In genomic region chr11:103080323-103081091, GRCm38 (mm10) we compare ENCODE assay signal across 8 mouse cellular contexts. TPM values are rescaled to one million over a fixed set of nuclear protein-coding genes. Genes with fewer than 3 reads are reported as not detected.
DNase-seq lines count a peak whose midpoint lies in the region; ATAC-seq lines count a peak whose summit lies in the region.

No protein-coding gene starts in this region.

- intact Hi-C loops in heart, postnatal 14 days (cut with DNase I): no loop called here

- 4% methylated on average over 42 of the region's 43 CpGs for WGBS in heart, embryonic 13.5 days
- WGBS in forebrain, embryonic 10.5 days: 2% methylated on average over 43 of the region's 43 CpGs
- 2% methylated on average over 43 of the region's 43 CpGs for WGBS in liver, embryonic 11.5 days

- H3K27ac ChIP-seq in heart, embryonic 13.5 days (replicated peaks): no peak overlapping the region
- peak overlapping the region; percentile 69 for H3K27ac ChIP-seq in forebrain, embryonic 10.5 days
- no peak overlapping the region for H3K27ac ChIP-seq in liver, embryonic 11.5 days (ENCODE audit: low read depth, low read length)

- peak overlapping the region; percentile 69 for H3K4me2 ChIP-seq in heart, embryonic 13.5 days
- H3K4me2 ChIP-seq in liver, embryonic 11.5 days: peak overlapping the region; percentile 70

- H3K9me3 ChIP-seq in heart, embryonic 13.5 days: no peaks in the 10 kb centered on the region
- no peaks in the 10 kb centered on the region for H3K9me3 ChIP-seq in forebrain, embryonic 10.5 days
- H3K9me3 ChIP-seq in liver, embryonic 11.5 days (ENCODE audit: control insufficient read depth, low read length): no peaks in the 10 kb centered on the region

- no peak for DNase-seq in heart, postnatal 14 days
- peak; percentile 41 for DNase-seq in ES-CJ7 (ENCODE audit: low read depth, low spot score)
- DNase-seq in forebrain, embryonic 10.5 days (ENCODE audit: extremely low spot score, low spot score): peak; percentile 44
- peak; percentile 63 for DNase-seq in liver, embryonic 11.5 days (ENCODE audit: low spot score)
- DNase-seq in splenic B cell, adult 2 months (ENCODE audit: low read depth, low spot score): peak; percentile 34
- DNase-seq in kidney, postnatal 25 days: no peak
- DNase-seq in spleen, postnatal 14 days (ENCODE audit: low spot score in 2 of 2): no peak

- H3K36me3 ChIP-seq in heart, embryonic 13.5 days: peaks cover 28% of the 10 kb centered on the region
- no peaks in the 10 kb centered on the region for H3K36me3 ChIP-seq in forebrain, embryonic 10.5 days (replicated peaks)
- H3K36me3 ChIP-seq in liver, embryonic 11.5 days (ENCODE audit: control insufficient read depth, insufficient read depth, low read length): no peaks in the 10 kb centered on the region
- no peaks in the 10 kb centered on the region for H3K36me3 ChIP-seq in splenic B cell, adult 2 months (ENCODE audit: control insufficient read depth, insufficient read depth, low read length, poor library complexity, severe bottlenecking)

- peaks cover 15% of the 10 kb centered on the region for H3K4me1 ChIP-seq in heart, embryonic 13.5 days
- H3K4me1 ChIP-seq in forebrain, embryonic 10.5 days: peaks cover 12% of the 10 kb centered on the region
- peaks cover 5% of the 10 kb centered on the region; the same call in 1 of the 2 replicates for H3K4me1 ChIP-seq in liver, embryonic 11.5 days (replicated peaks; ENCODE audit: control insufficient read depth, insufficient read depth, low read length)

- H3K27me3 ChIP-seq in heart, embryonic 13.5 days (replicated peaks): peaks cover 33% of the 10 kb centered on the region
- peaks cover 59% of the 10 kb centered on the region for H3K27me3 ChIP-seq in forebrain, embryonic 10.5 days (ENCODE audit: poor library complexity, severe bottlenecking)
- H3K27me3 ChIP-seq in liver, embryonic 11.5 days (replicated peaks; ENCODE audit: control insufficient read depth, insufficient read depth, low read length): peaks cover 18% of the 10 kb centered on the region
- no peaks in the 10 kb centered on the region for H3K27me3 ChIP-seq in splenic B cell, adult 2 months (ENCODE audit: control insufficient read depth, insufficient read depth, low read length, poor library complexity, severe bottlenecking)

- H3K4me3 ChIP-seq in heart, embryonic 13.5 days: peak overlapping the region; percentile 49
- peak overlapping the region; percentile 48 for H3K4me3 ChIP-seq in forebrain, embryonic 10.5 days
- peak overlapping the region; percentile 36 for H3K4me3 ChIP-seq in liver, embryonic 11.5 days (ENCODE audit: low read depth, low read length)

- H3K9ac ChIP-seq in heart, embryonic 13.5 days: peak overlapping the region; percentile 75
- H3K9ac ChIP-seq in liver, embryonic 11.5 days (ENCODE audit: low read depth, low read length): peak overlapping the region; percentile 7

- ATAC-seq in heart, embryonic 13.5 days (ENCODE audit: extremely low read depth, insufficient number of reproducible peaks, low FRiP score, low TSS enrichment): no peak
- peak; percentile 49 for ATAC-seq in liver, embryonic 11.5 days (replicated peaks; ENCODE audit: low FRiP score)

RNA-seq across cellular contexts. Expression of gene Plcd3, which starts 21.0 kb away (rescaled TPM):
- 7.8 and 8.7 TPM in 2 replicates for polyA plus RNA-seq in heart, embryonic 13.5 days (2015; fragmentation: Nextera tagmentation; extraction: Ambion mirVana)
- 10 to 100 TPM; 19.4 to 20.9 TPM for total RNA-seq in heart, postnatal 14 days (2021)
- 1.5 and 1.7 TPM in 2 replicates for polyA plus RNA-seq in forebrain, embryonic 10.5 days (2016; fragmentation: Nextera tagmentation; extraction: Ambion mirVana)
- 1.1 and 1.3 TPM in 2 replicates for polyA plus RNA-seq in liver, embryonic 11.5 days (2014; fragmentation: Nextera tagmentation; extraction: Ambion mirVana)

RNA-seq across cellular contexts. Expression of gene Acbd4, which starts 21.0 kb away (rescaled TPM):
- 12.0 and 14.3 TPM in 2 replicates for polyA plus RNA-seq in heart, embryonic 13.5 days (2015; fragmentation: Nextera tagmentation; extraction: Ambion mirVana)
- 10 to 100 TPM; 30.5 to 34.5 TPM for total RNA-seq in heart, postnatal 14 days (2021)
- polyA plus RNA-seq in forebrain, embryonic 10.5 days (2016; fragmentation: Nextera tagmentation; extraction: Ambion mirVana): 6.6 and 7.5 TPM in 2 replicates
- polyA plus RNA-seq in liver, embryonic 11.5 days (2014; fragmentation: Nextera tagmentation; extraction: Ambion mirVana): 24.5 and 30.7 TPM in 2 replicates

RNA-seq across cellular contexts. Expression of gene Hexim1, which starts 35.5 kb away (rescaled TPM):
- 2.8 and 3.0 TPM in 2 replicates for polyA plus RNA-seq in heart, embryonic 13.5 days (2015; fragmentation: Nextera tagmentation; extraction: Ambion mirVana)
- 10 to 100 TPM; 18.5 to 20.4 TPM for total RNA-seq in heart, postnatal 14 days (2021)
- polyA plus RNA-seq in forebrain, embryonic 10.5 days (2016; fragmentation: Nextera tagmentation; extraction: Ambion mirVana): 1.8 and 2.0 TPM in 2 replicates
- polyA plus RNA-seq in liver, embryonic 11.5 days (2014; fragmentation: Nextera tagmentation; extraction: Ambion mirVana): 4.6 and 6.1 TPM in 2 replicates

RNA-seq across cellular contexts. Expression of gene Hexim2, which starts 51.7 kb away (rescaled TPM):
- polyA plus RNA-seq in heart, embryonic 13.5 days (2015; fragmentation: Nextera tagmentation; extraction: Ambion mirVana): 5.7 and 6.2 TPM in 2 replicates
- 1 to 10 TPM; 1.8 to 3.3 TPM for total RNA-seq in heart, postnatal 14 days (2021)
- 7.2 and 7.6 TPM in 2 replicates for polyA plus RNA-seq in forebrain, embryonic 10.5 days (2016; fragmentation: Nextera tagmentation; extraction: Ambion mirVana)
- polyA plus RNA-seq in liver, embryonic 11.5 days (2014; fragmentation: Nextera tagmentation; extraction: Ambion mirVana): 11.9 and 13.8 TPM in 2 replicates

RNA-seq across cellular contexts. Expression of gene Dcakd, which starts 52.4 kb away (rescaled TPM):
- polyA plus RNA-seq in heart, embryonic 13.5 days (2015; fragmentation: Nextera tagmentation; extraction: Ambion mirVana): 95.9 and 101 TPM in 2 replicates
- 10 to 100 TPM; 68.5 to 71.1 TPM for total RNA-seq in heart, postnatal 14 days (2021)
- polyA plus RNA-seq in forebrain, embryonic 10.5 days (2016; fragmentation: Nextera tagmentation; extraction: Ambion mirVana): 261 and 275 TPM in 2 replicates
- polyA plus RNA-seq in liver, embryonic 11.5 days (2014; fragmentation: Nextera tagmentation; extraction: Ambion mirVana): 109 and 114 TPM in 2 replicates

Comparison
In these comparisons a context has a peak if more than half of its experiments do, and no peak if none do; other contexts are left out.
1. DNase-seq: peak in ES-CJ7 (single experiment), forebrain, embryonic 10.5 days (single experiment), liver, embryonic 11.5 days (single experiment) and splenic B cell, adult 2 months (single experiment); none in heart, postnatal 14 days (0 of 2), kidney, postnatal 25 days (0 of 2) and spleen, postnatal 14 days (0 of 2).
2. Peak in every context shown above with its lines, with median percentiles within 50 percentile points of each other: H3K4me3 ChIP-seq.